Mouse (Mus musculus) limb, embryonic 12.5 days (tissue): ENCODE measurements around the gene Dlgap3. TPM values are rescaled to one million over a fixed set of nuclear protein-coding genes. Genes with fewer than 3 reads are reported as not detected.

ENCODE experiments used
- ATAC-seq: fragments of 200-750 bp; cut with Nextera tagmentation; 2 replicates; pipeline ENCODE4 v1.8.0; 2017; ENCODE audit warnings: low read depth, moderate TSS enrichment; ENCODE audit not compliant: insufficient number of reproducible peaks, insufficient read depth, low FRiP score, low TSS enrichment
- H3K27ac ChIP-seq: fragments of 300-500 bp; sonication (generic); 2 replicates; pipeline ENCODE4 v1.5.1; 2016; ENCODE audit warnings: mild to moderate bottlenecking, moderate library complexity
- H3K27me3 ChIP-seq: fragments of 300-500 bp; sonication (generic); 2 replicates; pipeline ENCODE4 v1.6.1; 2016; ENCODE audit warnings: mild to moderate bottlenecking, moderate library complexity
- H3K36me3 ChIP-seq: fragments of 300-500 bp; sonication (generic); 2 replicates; pipeline ENCODE4 v1.6.1; 2016; ENCODE audit warnings: mild to moderate bottlenecking, moderate library complexity
- H3K4me1 ChIP-seq: fragments of 300-500 bp; sonication (generic); replicated peaks from 2 replicates; pipeline ENCODE4 v1.6.1; 2016
- H3K4me2 ChIP-seq: fragments of 300-500 bp; sonication (generic); 2 replicates; pipeline ENCODE4 v1.6.1; 2016; ENCODE audit warnings: mild to moderate bottlenecking, moderate library complexity
- H3K4me3 ChIP-seq: fragments of 300-500 bp; sonication (generic); replicated peaks from 2 replicates; pipeline ENCODE4 v1.5.1; 2016; ENCODE audit warnings: mild to moderate bottlenecking
- H3K9ac ChIP-seq: fragments of 300-500 bp; sonication (generic); replicated peaks from 2 replicates; pipeline ENCODE4 v1.6.1; 2016; ENCODE audit warnings: mild to moderate bottlenecking, moderate library complexity
- H3K9me3 ChIP-seq: fragments of 300-500 bp; sonication (generic); 2 replicates; pipeline ENCODE4 v1.6.1; 2016; ENCODE audit warnings: mild to moderate bottlenecking, moderate library complexity
- WGBS: fragments of 180-500 bp; shearing (Covaris S2); methylation state at CpG from one replicate; pipeline ENCODE4 v1.1.7; 2016; 5-methylcytosine and 5-hydroxymethylcytosine counted together
- polyA plus RNA-seq: library from polyadenylated mRNA; unstranded; fragments of >200 nt; fragmentation: Nextera tagmentation; extraction: Ambion mirVana; gene quantifications from 2 replicates; pipeline ENCODE4 v1.2.1, GENCODE M21; 2016

Gene Dlgap3
- polyA plus RNA-seq, 1 experiment from 2014 or later = 0.31 TPM

GRCm38 (mm10) chr4:127167096-127167495 lies 1.9 kb upstream of the Dlgap3 start:
- no peaks in the 10 kb centered on the region for H3K9me3 ChIP-seq
- no peak overlapping the region for H3K4me3 ChIP-seq
- no peak overlapping the region for H3K9ac ChIP-seq
- H3K27me3 ChIP-seq = peaks cover 77% of the 10 kb centered on the region
- peaks cover 18% of the 10 kb centered on the region for H3K4me1 ChIP-seq
- H3K27ac ChIP-seq = no peak overlapping the region
- no peaks in the 10 kb centered on the region for H3K36me3 ChIP-seq
- no peak for ATAC-seq
- H3K4me2 ChIP-seq = no peak overlapping the region
- WGBS = 73% methylated on average over 5 of the region's 5 CpGs

GRCm38 (mm10) chr4:127167731-127168130 lies 1.3 kb upstream of the Dlgap3 start:
- Histone ChIP-seq H3K4me1 (peaks cover 18% of the 10 kb centered on the region), H3K36me3 (no peaks in the 10 kb centered on the region), H3K9me3 (no peaks in the 10 kb centered on the region), H3K27me3 (peaks cover 81% of the 10 kb centered on the region), H3K9ac (no peak overlapping the region), H3K4me2 (peak overlapping the region; percentile 100), H3K27ac (no peak overlapping the region), H3K4me3 (peak overlapping the region; percentile 75)
- WGBS = 18% methylated on average over 8 of the region's 8 CpGs
- ATAC-seq = no peak

- Histone ChIP-seq H3K4me2 (peak overlapping the region; percentile 100), H3K27ac (no peak overlapping the region), H3K27me3 (peaks cover 85% of the 10 kb centered on the region), H3K4me1 (peaks cover 18% of the 10 kb centered on the region), H3K36me3 (no peaks in the 10 kb centered on the region), H3K9ac (peak overlapping the region; percentile 62), H3K4me3 (peak overlapping the region; percentile 75), H3K9me3 (no peaks in the 10 kb centered on the region)
- under 1% methylated on average over 39 of the region's 39 CpGs for WGBS
- ATAC-seq = peak; percentile 54
Observed at GRCm38 (mm10) chr4:127168211-127168913, 642 bp upstream of the Dlgap3 start.

GRCm38 (mm10) chr4:127169346-127170221 lies 580 bp downstream of the Dlgap3 start:
- Histone ChIP-seq H3K27ac (no peak overlapping the region), H3K9me3 (no peaks in the 10 kb centered on the region), H3K4me2 (peak overlapping the region; percentile 100), H3K36me3 (no peaks in the 10 kb centered on the region), H3K4me1 (peaks cover 18% of the 10 kb centered on the region), H3K9ac (peak overlapping the region; percentile 62), H3K4me3 (peak overlapping the region; percentile 75), H3K27me3 (peaks cover 91% of the 10 kb centered on the region)
- peak; percentile 78 for ATAC-seq
- WGBS = 2% methylated on average over 50 of the region's 51 CpGs

DNA sequence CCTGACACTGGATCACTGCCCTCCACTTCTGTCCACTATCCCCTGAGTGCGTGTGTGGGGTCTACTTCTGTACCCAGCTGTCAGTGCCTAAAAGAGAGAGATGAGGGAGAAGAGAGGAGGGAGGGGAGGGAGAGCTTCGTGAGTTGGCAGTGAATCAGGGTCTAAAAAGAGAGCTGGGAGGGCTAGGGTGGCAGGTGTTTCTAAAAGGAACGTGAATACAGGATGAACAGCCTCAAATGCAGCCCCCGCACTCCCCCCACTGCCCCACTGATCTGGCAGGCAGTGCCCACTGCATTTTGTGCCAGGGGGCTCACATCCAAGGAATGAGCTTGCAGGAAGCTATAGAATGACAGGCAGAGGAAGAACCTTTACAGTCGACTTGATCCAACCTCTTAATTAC lies 1.9 kb downstream of the Dlgap3 start:
- Histone ChIP-seq H3K9me3 (no peaks in the 10 kb centered on the region), H3K4me2 (no peak overlapping the region), H3K9ac (no peak overlapping the region), H3K4me1 (peaks cover 18% of the 10 kb centered on the region), H3K27ac (no peak overlapping the region), H3K36me3 (no peaks in the 10 kb centered on the region), H3K27me3 (peaks cover 87% of the 10 kb centered on the region), H3K4me3 (no peak overlapping the region)
- 52% methylated on average over 5 of the region's 5 CpGs for WGBS
- ATAC-seq = no peak

GRCm38 (mm10) chr4:127171341-127171905 lies 2.4 kb downstream of the Dlgap3 start:
- 41% methylated on average over 4 of the region's 4 CpGs for WGBS
- no peak overlapping the region for H3K27ac ChIP-seq
- H3K36me3 ChIP-seq = no peaks in the 10 kb centered on the region
- ATAC-seq = no peak
- H3K9ac ChIP-seq = no peak overlapping the region
- peaks cover 82% of the 10 kb centered on the region for H3K27me3 ChIP-seq
- H3K9me3 ChIP-seq = no peaks in the 10 kb centered on the region
- no peak overlapping the region for H3K4me3 ChIP-seq
- peaks cover 18% of the 10 kb centered on the region for H3K4me1 ChIP-seq
- H3K4me2 ChIP-seq = no peak overlapping the region

DNA sequence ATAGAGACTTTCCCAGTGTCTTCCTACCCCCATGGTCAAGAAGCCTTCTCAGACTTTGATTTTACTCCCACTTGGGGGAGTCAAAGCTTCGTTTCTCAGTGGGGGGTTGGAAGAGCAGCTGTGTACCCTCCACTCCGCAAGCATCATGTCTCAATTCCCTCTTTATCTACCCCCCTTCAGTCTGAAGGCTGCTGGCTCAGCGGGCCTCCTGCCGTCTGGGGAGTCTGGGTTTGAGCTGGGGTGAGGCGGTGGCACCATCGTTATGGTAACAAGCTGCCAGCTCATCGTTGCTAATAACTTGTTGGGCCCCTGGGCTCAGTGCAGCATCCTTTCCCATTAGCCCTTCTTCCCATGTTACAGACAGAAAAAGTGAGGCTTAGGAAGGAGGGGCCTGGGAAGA lies 3.1 kb downstream of the Dlgap3 start:
- H3K27ac ChIP-seq = no peak overlapping the region
- no peak overlapping the region for H3K9ac ChIP-seq
- no peaks in the 10 kb centered on the region for H3K36me3 ChIP-seq
- peaks cover 80% of the 10 kb centered on the region for H3K27me3 ChIP-seq
- H3K9me3 ChIP-seq = no peaks in the 10 kb centered on the region
- no peak overlapping the region for H3K4me3 ChIP-seq
- WGBS = 28% methylated on average over 7 of the region's 7 CpGs
- H3K4me1 ChIP-seq = peaks cover 18% of the 10 kb centered on the region
- no peak overlapping the region for H3K4me2 ChIP-seq
- no peak for ATAC-seq

DNA sequence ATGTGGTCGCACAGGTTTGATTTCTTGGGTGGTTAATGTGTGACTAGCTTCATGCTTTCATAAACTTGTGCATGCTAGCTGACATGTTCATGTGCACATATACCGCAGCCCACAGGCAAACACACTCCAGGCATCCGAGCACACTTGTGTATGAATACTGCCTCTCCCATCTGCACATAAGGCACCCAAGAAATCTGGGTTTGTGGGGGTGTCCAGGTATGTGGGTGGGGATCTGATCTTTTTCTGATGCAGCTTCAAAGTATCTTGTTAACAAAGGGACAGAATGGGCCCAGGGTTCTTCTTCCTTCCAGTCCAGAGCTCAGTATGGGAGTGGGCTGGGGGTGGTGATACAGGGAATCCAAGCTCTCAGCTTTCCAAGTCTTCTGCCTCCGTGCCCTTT lies 3.6 kb downstream of the Dlgap3 start:
- no peak for ATAC-seq
- no peaks in the 10 kb centered on the region for H3K36me3 ChIP-seq
- no peak overlapping the region for H3K4me2 ChIP-seq
- 56% methylated on average over 4 of the region's 4 CpGs for WGBS
- no peak overlapping the region for H3K4me3 ChIP-seq
- H3K9ac ChIP-seq = no peak overlapping the region
- H3K9me3 ChIP-seq = no peaks in the 10 kb centered on the region
- H3K27me3 ChIP-seq = peaks cover 80% of the 10 kb centered on the region
- no peak overlapping the region for H3K27ac ChIP-seq
- H3K4me1 ChIP-seq = peaks cover 18% of the 10 kb centered on the region

- no peak overlapping the region for H3K4me3 ChIP-seq
- 2% methylated on average over 7 of the region's 8 CpGs for WGBS
- H3K36me3 ChIP-seq = no peaks in the 10 kb centered on the region
- H3K27ac ChIP-seq = no peak overlapping the region
- H3K9ac ChIP-seq = no peak overlapping the region
- ATAC-seq = no peak
- no peak overlapping the region for H3K4me2 ChIP-seq
- peaks cover 80% of the 10 kb centered on the region for H3K27me3 ChIP-seq
- peaks cover 12% of the 10 kb centered on the region for H3K4me1 ChIP-seq
- H3K9me3 ChIP-seq = no peaks in the 10 kb centered on the region
Observed at GRCm38 (mm10) chr4:127173461-127173860, 4.5 kb downstream of the Dlgap3 start.

DNA sequence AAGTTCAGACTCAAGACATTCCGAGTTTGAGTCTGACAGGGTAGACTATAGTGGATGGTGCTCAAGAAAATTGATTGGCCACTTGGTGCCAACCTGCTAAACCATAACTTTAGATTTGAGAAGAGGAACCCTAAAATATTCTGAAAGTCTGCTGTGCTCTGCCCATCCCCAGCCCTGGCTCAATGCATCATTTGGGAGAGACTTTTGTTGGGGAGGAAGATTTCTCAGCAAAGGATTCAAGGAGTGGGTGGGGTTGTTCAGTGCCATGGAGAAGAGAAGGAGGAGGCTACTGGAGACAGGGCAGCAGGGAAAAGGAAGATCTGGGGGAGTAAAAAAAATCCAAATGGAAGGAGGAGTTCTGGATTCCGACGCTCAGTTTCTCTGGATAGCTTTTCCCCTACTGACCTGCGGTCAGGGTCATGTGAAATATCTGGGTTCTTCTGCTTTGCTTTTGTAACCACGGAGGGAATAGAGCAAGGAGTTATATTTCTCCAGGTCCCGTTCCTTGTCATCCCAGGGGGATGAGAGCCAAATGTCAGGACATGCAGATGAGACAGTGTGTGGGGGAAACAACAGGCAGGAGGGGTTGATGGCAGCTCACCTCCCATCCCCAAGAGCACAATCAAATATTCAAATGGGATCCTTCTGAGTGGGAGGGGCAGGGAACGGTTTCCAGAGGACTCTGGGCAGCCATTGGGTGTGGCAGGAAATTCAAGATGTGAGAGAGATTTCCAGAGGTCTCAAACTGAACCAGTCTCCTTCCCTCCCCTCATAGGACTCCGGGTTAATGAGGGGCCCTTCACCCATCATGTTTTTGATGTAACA lies 5.3 kb downstream of the Dlgap3 start:
- no peak overlapping the region for H3K9ac ChIP-seq
- ATAC-seq = no peak
- H3K4me1 ChIP-seq = peaks cover 6% of the 10 kb centered on the region
- WGBS = 60% methylated on average over 8 of the region's 8 CpGs
- H3K9me3 ChIP-seq = no peaks in the 10 kb centered on the region
- no peaks in the 10 kb centered on the region for H3K36me3 ChIP-seq
- H3K27me3 ChIP-seq = peaks cover 80% of the 10 kb centered on the region
- no peak overlapping the region for H3K4me2 ChIP-seq
- H3K4me3 ChIP-seq = no peak overlapping the region
- no peak overlapping the region for H3K27ac ChIP-seq

DNA sequence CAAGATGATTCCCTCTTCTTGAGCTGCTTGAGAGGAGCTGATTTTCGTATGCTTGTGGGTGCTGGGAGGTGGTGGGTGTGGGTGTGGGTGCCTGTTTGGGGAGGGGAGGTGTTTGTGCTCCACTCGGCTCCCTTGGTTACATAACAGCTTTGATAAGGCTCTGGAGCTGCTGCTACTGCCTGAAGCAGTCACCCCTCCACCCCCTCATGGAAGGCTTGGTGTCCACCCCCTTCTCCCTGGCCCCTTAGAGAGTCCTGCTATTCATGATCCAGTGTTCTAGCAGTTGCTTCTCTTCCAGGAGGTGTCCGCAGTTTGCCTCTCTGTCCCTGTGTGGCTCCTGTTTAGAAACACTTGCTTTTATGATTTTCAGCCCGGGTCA lies 5.9 kb downstream of the Dlgap3 start:
- Histone ChIP-seq H3K9ac (no peak overlapping the region), H3K27ac (no peak overlapping the region), H3K4me3 (no peak overlapping the region), H3K4me2 (no peak overlapping the region), H3K36me3 (no peaks in the 10 kb centered on the region), H3K27me3 (peaks cover 80% of the 10 kb centered on the region), H3K9me3 (no peaks in the 10 kb centered on the region), H3K4me1 (no peaks in the 10 kb centered on the region)
- 52% methylated on average over 4 of the region's 4 CpGs for WGBS
- ATAC-seq = no peak
